Mouse (Mus musculus) hindbrain, embryonic 12.5 days (tissue): Measurements from ENCODE around the gene Ciz1. TPM values are rescaled to one million over a fixed set of nuclear protein-coding genes. Genes with fewer than 3 reads are reported as not detected.

Experiments
- ATAC-seq: fragments of 200-750 bp; cut with Nextera tagmentation; 2 replicates; pipeline ENCODE4 v1.8.0; 2017; ENCODE audit warnings: moderate TSS enrichment; ENCODE audit not compliant: low FRiP score
- H3K27ac ChIP-seq: fragments of 300-500 bp; sonication (generic); 2 replicates; pipeline ENCODE4 v1.5.1; 2016; ENCODE audit warnings: mild to moderate bottlenecking
- H3K27me3 ChIP-seq: fragments of 300-500 bp; sonication (generic); 2 replicates; pipeline ENCODE4 v1.6.1; 2016; ENCODE audit warnings: mild to moderate bottlenecking
- H3K36me3 ChIP-seq: fragments of 300-500 bp; sonication (generic); 2 replicates; pipeline ENCODE4 v1.6.1; 2016; ENCODE audit warnings: mild to moderate bottlenecking
- H3K4me1 ChIP-seq: fragments of 300-500 bp; sonication (generic); 2 replicates; pipeline ENCODE4 v1.6.1; 2016
- H3K4me2 ChIP-seq: fragments of 300-500 bp; sonication (generic); replicated peaks from 2 replicates; pipeline ENCODE4 v1.6.1; 2016; ENCODE audit warnings: mild to moderate bottlenecking
- H3K4me3 ChIP-seq: fragments of 300-500 bp; sonication (generic); 2 replicates; pipeline ENCODE4 v1.5.1; 2016; ENCODE audit warnings: mild to moderate bottlenecking
- H3K9ac ChIP-seq: fragments of 300-500 bp; sonication (generic); 2 replicates; pipeline ENCODE4 v1.6.1; 2016; ENCODE audit warnings: mild to moderate bottlenecking, moderate library complexity
- H3K9me3 ChIP-seq: fragments of 300-500 bp; sonication (generic); replicated peaks from 2 replicates; pipeline ENCODE4 v1.6.1; 2016; ENCODE audit warnings: mild to moderate bottlenecking
- WGBS: fragments of 180-500 bp; shearing (Covaris S2); methylation state at CpG from one replicate; pipeline ENCODE4 v1.1.7; 2016; 5-methylcytosine and 5-hydroxymethylcytosine counted together
- polyA plus RNA-seq: library from polyadenylated mRNA; unstranded; fragments of >200 nt; fragmentation: Nextera tagmentation; extraction: Ambion mirVana; gene quantifications from 2 replicates; pipeline ENCODE4 v1.2.1, GENCODE M21; 2016

Gene Ciz1
- polyA plus RNA-seq, 1 experiment from 2014 or later, result 59.1 TPM

DNA sequence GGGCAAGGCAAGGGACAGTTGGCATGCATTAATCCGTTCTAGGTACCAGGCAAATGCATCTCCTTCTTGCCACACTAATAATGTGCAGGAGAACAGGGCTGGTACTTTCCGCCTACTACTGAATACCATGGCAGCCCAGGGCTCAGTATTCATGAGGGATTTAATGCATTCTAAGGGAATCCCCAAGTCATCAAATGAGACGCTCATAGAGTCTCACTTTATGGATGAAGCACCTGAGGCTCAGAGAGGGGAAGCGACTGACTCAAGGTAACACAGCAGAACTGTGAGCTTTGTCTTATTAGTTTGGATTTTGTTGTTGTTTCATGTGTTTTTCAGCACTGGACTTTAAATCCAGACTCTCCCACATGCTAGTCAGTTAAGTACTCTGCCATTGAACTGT is 10.1 kb upstream of the Ciz1 start:
- ATAC-seq, result no peak
- WGBS, result 94% methylated on average over 4 of the region's 4 CpGs

DNA sequence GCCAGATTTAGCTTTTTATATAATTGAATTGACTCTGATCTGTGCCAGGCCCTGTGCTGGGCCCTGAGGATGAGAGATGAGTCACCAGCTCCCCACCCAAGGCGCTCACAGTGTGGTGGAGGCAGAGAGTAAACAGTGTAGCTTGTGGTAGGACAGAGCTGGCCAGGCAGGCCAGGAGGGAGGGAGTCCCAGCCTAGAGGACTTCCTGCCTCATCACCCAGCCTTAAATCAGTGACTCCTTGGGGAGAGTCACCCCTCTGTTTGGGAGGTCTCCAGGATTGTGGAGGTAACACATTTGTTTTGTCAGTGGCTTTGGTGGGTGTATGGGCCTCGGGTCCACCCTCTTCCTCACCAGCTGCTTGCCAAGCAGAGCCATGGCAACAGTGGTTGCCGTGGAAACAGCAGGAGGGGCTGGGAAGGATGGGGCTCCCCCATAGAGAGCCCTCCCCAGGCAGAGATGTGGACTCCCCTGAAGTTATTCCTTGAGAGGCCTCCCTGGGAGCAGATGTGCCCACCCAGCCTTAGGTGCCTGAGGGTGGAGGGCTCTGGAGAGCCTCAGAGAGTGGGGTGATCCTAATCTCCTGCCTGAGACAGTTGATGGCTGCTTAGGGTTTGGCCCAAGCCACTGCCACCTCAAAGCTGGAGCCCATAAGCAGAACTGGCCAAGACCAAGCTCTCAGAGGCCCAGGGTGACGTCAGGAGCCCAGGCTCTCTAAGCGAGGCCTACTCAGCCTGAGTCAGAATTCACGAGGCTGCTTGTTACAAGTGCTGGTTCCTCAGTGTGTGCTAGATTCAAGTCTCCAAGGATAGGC is 9.4 kb upstream of the Ciz1 start:
- Histone ChIP-seq H3K4me3 (no peak overlapping the region), H3K27ac (peak overlapping the region; percentile 55; the same call in 1 of the 2 replicates), H3K4me2 (no peak overlapping the region), H3K4me1 (peaks cover 13% of the 10 kb centered on the region), H3K27me3 (0 out of 2 replicates have a peak, but pooled peaks cover 4% of the 10 kb centered on the region), H3K9ac (no peak overlapping the region), H3K9me3 (no peaks in the 10 kb centered on the region), H3K36me3 (peaks cover 17% of the 10 kb centered on the region)
- 69% methylated on average over 6 of the region's 6 CpGs for WGBS
- ATAC-seq, result peak; percentile 39; the same call in 1 of the 2 replicates

More for the DNA sequence above, 10.1 kb upstream of the Ciz1 start:
- H3K9ac ChIP-seq, result no peak overlapping the region
- peaks cover 7% of the 10 kb centered on the region; the same call in 1 of the 2 replicates for H3K27me3 ChIP-seq
- H3K4me1 ChIP-seq, result peaks cover 13% of the 10 kb centered on the region
- no peak overlapping the region for H3K4me3 ChIP-seq
- no peak overlapping the region for H3K27ac ChIP-seq
- H3K4me2 ChIP-seq, result no peak overlapping the region
- H3K9me3 ChIP-seq, result no peaks in the 10 kb centered on the region
- H3K36me3 ChIP-seq, result peaks cover 23% of the 10 kb centered on the region

DNA sequence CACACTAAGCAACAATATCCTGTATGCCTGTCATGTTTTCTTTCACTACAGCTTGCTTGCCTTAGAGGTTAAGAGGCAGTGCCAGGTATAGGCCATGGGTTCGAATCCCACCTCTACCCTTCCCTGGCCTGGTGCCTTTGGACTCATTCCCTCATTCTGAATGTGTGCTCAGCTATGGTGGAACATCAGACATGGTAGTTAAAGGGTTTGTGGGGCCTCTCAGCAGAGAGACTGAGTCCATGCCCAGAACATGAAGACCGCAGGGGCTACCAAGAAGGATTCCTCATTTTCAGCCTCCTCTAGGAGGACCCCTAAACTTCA is 8.8 kb upstream of the Ciz1 start:
- Histone ChIP-seq H3K27ac (peak overlapping the region; percentile 55; the same call in 1 of the 2 replicates), H3K9me3 (no peaks in the 10 kb centered on the region), H3K27me3 (0 out of 2 replicates have a peak, but pooled peaks cover 4% of the 10 kb centered on the region), H3K4me2 (no peak overlapping the region), H3K4me3 (no peak overlapping the region), H3K36me3 (peaks cover 11% of the 10 kb centered on the region), H3K4me1 (peaks cover 13% of the 10 kb centered on the region), H3K9ac (no peak overlapping the region)
- 91% methylated on average over 2 of the region's 2 CpGs for WGBS
- ATAC-seq, result no peak

DNA sequence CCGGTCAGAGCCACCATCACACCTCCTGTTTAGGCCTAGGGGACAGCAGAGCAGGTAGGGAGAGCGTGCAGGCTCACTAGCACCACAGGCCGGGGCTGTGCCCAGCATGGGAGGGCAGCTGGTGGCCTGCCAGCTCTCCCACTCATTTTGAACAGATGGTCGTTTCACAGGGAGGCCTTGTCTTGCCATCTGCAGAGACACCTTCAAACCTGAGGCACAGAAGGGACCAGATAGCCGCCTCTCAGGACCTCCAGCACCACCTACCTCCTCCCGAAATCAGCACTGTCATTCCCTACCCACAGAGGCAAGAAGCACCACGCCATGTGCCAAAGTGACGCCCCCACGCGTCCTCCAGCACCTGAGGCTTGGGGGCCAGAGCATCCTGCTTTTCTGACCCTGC is 8.1 kb upstream of the Ciz1 start:
- H3K4me3 ChIP-seq, result no peak overlapping the region
- no peaks in the 10 kb centered on the region for H3K9me3 ChIP-seq
- H3K4me1 ChIP-seq, result peaks cover 13% of the 10 kb centered on the region
- ATAC-seq, result no peak
- WGBS, result 68% methylated on average over 10 of the region's 10 CpGs
- H3K4me2 ChIP-seq, result no peak overlapping the region
- H3K27ac ChIP-seq, result peak overlapping the region; percentile 35; the same call in 1 of the 2 replicates
- H3K36me3 ChIP-seq, result peaks cover 11% of the 10 kb centered on the region; the same call in 1 of the 2 replicates
- 0 out of 2 replicates have a peak, but pooled peaks cover 4% of the 10 kb centered on the region for H3K27me3 ChIP-seq
- H3K9ac ChIP-seq, result no peak overlapping the region

DNA sequence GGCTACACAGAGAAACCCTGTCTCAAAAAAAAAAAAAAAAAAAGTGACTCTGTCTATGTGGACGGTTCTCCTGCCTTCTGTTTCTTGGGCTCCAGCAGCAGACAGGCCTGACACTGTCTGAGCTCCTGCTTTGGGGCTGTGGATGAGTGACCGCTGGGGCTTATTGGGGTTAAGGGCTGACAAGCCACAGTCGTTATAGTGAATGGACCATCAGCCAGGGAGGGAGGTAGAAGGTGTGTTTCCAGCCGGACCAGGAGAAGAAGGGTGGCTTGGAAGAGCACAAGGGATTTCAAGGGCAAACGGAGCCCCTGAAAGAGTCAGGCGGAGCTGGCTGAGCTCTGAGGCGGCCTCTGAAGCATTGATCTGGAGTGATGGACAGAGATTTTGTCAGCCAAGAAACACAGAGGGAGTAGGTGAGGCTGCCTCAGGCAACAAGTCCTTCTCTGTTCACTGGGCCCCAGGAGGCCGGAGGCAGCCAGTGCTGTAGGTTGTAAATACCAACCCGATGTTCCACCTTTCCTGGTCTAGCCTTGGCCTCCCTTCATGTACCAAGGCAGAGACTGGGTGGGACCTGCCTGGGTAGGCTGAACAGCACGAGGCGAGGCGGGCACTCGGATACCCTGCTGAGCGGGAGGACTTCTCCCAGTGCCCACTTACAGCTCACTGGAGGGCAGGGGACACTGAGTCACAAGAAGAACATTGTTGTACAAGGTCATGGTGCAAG is 7.4 kb upstream of the Ciz1 start:
- ATAC-seq, result no peak
- Histone ChIP-seq H3K4me1 (peaks cover 13% of the 10 kb centered on the region), H3K9ac (no peak overlapping the region), H3K36me3 (peaks cover 6% of the 10 kb centered on the region; the same call in 1 of the 2 replicates), H3K4me2 (no peak overlapping the region), H3K27ac (no peak overlapping the region), H3K9me3 (no peaks in the 10 kb centered on the region), H3K27me3 (0 out of 2 replicates have a peak, but pooled peaks cover 6% of the 10 kb centered on the region), H3K4me3 (no peak overlapping the region)
- WGBS, result 72% methylated on average over 14 of the region's 14 CpGs

DNA sequence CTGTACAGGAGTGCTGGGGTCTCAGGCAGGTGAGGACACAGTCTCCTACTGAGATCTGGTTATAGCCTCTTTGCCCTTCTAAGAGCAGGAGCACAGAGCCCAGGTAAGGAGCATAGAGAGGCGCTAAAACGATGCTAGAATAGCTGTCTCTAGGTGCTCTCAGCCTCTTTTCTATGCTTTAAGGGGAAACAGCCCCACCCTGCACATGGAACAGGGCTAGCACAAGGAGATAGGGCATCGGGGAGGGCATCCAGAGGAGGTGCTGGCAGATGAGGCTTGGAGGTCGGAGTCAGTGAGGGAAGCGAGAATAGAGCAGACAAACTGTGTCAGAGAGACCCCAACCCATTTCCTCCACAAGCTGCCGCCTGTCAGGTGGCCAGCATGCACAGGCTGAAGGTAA is 5.1 kb upstream of the Ciz1 start:
- ATAC-seq, result no peak
- no peaks in the 10 kb centered on the region for H3K36me3 ChIP-seq
- WGBS, result 73% methylated on average over 6 of the region's 6 CpGs
- peaks cover 31% of the 10 kb centered on the region for H3K4me1 ChIP-seq
- H3K9ac ChIP-seq, result no peak overlapping the region
- H3K27ac ChIP-seq, result no peak overlapping the region
- no peak overlapping the region for H3K4me2 ChIP-seq
- 0 out of 2 replicates have a peak, but pooled peaks cover 3% of the 10 kb centered on the region for H3K27me3 ChIP-seq
- no peak overlapping the region for H3K4me3 ChIP-seq
- no peaks in the 10 kb centered on the region for H3K9me3 ChIP-seq

DNA sequence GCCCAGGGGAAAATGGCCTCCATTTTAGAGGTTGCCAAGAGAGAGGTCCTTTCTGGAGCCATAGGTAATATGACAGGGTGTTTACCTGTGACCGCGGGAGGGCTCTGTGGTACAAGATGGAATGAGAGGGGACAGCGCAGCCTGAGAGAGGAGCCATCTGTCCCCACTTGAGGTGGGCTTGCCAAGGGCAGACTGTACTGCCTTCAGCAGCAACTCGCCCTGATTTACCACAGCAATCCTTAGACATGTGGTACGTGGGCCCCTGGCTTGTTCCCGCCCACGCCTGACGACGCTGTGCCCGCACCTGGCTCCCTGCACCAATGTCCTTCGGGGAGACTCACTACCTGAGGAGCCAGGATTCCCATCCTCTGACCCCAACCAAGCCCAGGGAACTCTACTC is 3.8 kb upstream of the Ciz1 start:
- 86% methylated on average over 11 of the region's 11 CpGs for WGBS
- ATAC-seq, result no peak
- H3K36me3 ChIP-seq, result no peaks in the 10 kb centered on the region

DNA sequence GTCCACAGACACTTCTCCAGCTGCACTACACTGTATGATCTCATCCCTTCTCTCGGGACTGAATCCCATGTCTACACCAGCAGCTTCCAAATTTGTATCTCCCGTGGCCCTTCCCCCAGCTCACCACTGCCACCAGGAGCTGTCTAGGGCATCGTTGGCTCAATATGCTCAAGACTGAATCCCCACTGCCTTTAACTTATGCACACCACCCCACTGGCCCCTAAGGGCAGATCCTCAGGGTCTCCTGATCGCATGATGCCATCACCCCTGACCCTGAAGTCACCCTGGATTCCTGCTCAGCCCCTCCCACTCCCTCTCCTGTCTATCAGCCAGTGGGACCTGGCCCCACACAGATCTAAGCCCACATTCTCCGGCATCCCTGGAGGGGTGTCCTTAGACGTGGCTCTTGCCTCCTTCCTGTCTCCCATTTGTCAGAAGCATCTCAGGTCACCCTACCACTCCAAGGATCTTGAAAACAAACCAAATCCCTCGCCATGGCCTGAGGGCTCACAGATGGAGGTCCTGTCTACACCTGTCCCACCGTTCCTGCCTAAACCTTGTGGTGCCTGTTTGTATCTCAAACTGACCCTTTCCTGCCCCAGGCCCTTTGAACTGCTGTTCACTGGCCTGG is 2.4 kb upstream of the Ciz1 start:
- 0 out of 2 replicates have a peak, but pooled peaks cover 3% of the 10 kb centered on the region for H3K27me3 ChIP-seq
- no peak for ATAC-seq
- no peak overlapping the region for H3K4me2 ChIP-seq
- H3K4me1 ChIP-seq, result peaks cover 25% of the 10 kb centered on the region
- WGBS, result 56% methylated on average over 8 of the region's 8 CpGs
- H3K4me3 ChIP-seq, result no peak overlapping the region
- H3K36me3 ChIP-seq, result no peaks in the 10 kb centered on the region
- no peak overlapping the region for H3K27ac ChIP-seq
- no peaks in the 10 kb centered on the region for H3K9me3 ChIP-seq
- H3K9ac ChIP-seq, result no peak overlapping the region; the same call in 1 of the 2 replicates

More for the DNA sequence above, 3.8 kb upstream of the Ciz1 start:
- H3K4me1 ChIP-seq, result peaks cover 26% of the 10 kb centered on the region
- H3K27me3 ChIP-seq, result 0 out of 2 replicates have a peak, but pooled peaks cover 3% of the 10 kb centered on the region
- H3K4me3 ChIP-seq, result no peak overlapping the region
- no peaks in the 10 kb centered on the region for H3K9me3 ChIP-seq
- no peak overlapping the region for H3K9ac ChIP-seq
- H3K4me2 ChIP-seq, result no peak overlapping the region
- no peak overlapping the region for H3K27ac ChIP-seq

DNA sequence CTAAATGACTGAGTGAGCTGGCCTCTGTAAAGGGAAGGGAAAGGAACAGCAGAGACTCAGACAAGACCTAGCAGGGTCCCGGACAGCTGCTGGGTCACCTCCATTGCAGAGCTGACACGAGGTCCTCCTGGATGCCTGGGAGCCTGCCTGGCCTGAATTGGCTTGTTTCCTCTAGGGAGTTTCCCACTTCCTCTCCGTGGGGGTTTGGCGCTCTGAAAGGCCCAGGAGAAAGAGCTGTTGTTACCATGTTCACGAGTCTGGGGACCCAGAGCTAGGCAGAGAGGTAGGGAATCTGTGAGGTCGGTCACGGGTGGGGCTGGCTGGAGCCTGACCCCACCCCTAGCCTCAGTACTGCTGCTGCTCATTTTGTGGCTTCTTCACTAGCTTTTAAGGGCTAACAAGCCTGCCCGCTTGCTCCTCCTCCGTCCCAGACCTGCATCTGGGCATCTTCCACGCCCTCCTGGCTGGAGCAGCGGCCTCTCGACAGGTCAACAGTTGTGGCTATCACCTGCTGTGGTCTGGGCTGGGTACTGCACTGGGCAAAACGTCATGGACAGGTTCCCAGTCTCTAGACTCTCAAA is 1.6 kb upstream of the Ciz1 start:
- Histone ChIP-seq H3K27me3 (0 out of 2 replicates have a peak, but pooled peaks cover 3% of the 10 kb centered on the region), H3K27ac (0 out of 2 replicates have a peak overlapping the region, but pooled peaks have one; percentile 35), H3K36me3 (no peaks in the 10 kb centered on the region), H3K9ac (no peak overlapping the region), H3K4me2 (0 out of 2 replicates have a peak overlapping the region, but pooled peaks have one; percentile 68), H3K4me1 (peaks cover 25% of the 10 kb centered on the region), H3K9me3 (no peaks in the 10 kb centered on the region), H3K4me3 (no peak overlapping the region)
- no peak for ATAC-seq
- 49% methylated on average over 13 of the region's 13 CpGs for WGBS

DNA sequence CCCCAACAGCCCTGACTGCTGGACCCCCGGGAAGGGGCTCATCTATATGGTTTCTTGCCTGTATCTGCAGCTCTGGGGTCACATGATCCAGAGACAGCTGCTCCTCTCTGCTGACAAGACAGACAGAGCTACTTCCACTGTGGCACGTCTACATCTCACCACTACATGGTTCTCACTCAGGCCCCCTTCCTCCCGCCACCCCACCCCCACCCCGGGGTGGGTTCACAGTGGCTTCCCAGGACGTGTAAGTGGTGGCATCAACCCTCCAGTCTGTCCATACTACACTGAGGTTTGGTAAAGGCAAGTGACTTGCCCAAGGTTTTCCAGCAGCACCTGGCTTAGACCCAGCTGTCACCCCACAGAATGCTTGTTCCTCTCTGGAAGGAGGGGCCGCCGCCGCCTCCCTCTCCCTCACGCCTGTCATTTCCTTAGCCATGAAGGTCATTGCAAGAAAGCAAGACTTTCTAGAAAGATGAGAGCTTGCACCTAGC is 611 bp upstream of the Ciz1 start:
- WGBS, result 51% methylated on average over 9 of the region's 9 CpGs
- Histone ChIP-seq H3K4me3 (peak overlapping the region; percentile 65), H3K36me3 (no peaks in the 10 kb centered on the region), H3K27me3 (0 out of 2 replicates have a peak, but pooled peaks cover 3% of the 10 kb centered on the region), H3K9me3 (no peaks in the 10 kb centered on the region), H3K27ac (peak overlapping the region; percentile 86), H3K4me1 (peaks cover 25% of the 10 kb centered on the region), H3K9ac (peak overlapping the region; percentile 77), H3K4me2 (peak overlapping the region; percentile 68)
- 0 out of 2 replicates have a peak, but pooled peaks have one; percentile 7 for ATAC-seq

DNA sequence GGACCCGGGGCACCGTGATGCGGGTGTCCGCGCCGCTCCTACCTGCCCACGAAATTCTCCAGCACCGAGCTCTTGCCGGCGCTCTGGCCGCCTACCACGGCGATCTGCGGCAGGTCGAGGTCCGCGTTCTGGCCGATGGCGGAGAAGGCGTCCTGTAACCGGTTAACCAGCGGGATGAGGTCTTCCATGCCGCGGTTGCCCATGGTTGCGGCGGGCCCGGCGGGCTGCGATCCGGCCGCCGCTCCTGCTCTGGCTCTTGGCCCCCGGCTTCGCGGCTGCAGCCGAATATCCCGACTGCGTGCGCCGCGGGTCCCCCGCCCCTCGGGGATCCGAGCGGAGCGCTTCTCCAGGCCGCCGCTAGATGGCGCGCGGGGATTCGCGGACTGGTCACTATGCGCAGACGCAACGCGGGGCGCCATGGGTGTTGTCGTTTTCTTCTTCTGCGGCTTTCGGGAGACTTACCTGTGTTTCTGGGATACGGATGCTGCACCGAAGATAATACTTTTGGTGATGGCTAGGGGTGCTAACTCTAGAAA is 948 bp downstream of the Ciz1 start, which contains the start of gene Dnm1:
Gene Dnm1 (minus strand): TSS at position 332 of the 536 bp plus-strand sequence.
- Histone ChIP-seq H3K27ac (peak within 1 kb of the TSS; percentile 86), H3K4me3 (peak within 1 kb of the TSS; percentile 65), H3K9me3 (no peaks in the 10 kb centered on the region), H3K27me3 (0 out of 2 replicates have a peak, but pooled peaks cover 3% of the 10 kb centered on the region), H3K4me2 (peak within 1 kb of the TSS; percentile 68), H3K4me1 (peaks cover 25% of the 10 kb centered on the region), H3K36me3 (no peaks in the 10 kb centered on the region), H3K9ac (peak within 1 kb of the TSS; percentile 77)
- under 1% methylated on average over 57 of the region's 63 CpGs for WGBS
- ATAC-seq, result peak; percentile 65
